9 mouse cellular contexts compared by ENCODE assay signal in genomic region chr1:34678734-34679068, GRCm38 (mm10).
DNase-seq lines count a peak whose midpoint lies in the region; ATAC-seq lines count a peak whose summit lies in the region.
"Had no signal": no experiment of that assay in that cellular context is flagged by ENCODE, and none has a peak within 500 bp of the region (broad histone marks: within the 10 kb centered on the region; RNA-seq: fewer than 3 reads in every experiment).

No protein-coding gene starts in this region.

- no peak for ATAC-seq in lung, embryonic 16.5 days (ENCODE audit: low read depth)
- ATAC-seq in forebrain, embryonic 11.5 days (replicated peaks; ENCODE audit: low FRiP score), result 0 out of 2 replicates have a peak, but pooled peaks have one; percentile 30
- ATAC-seq in neural tube, embryonic 14.5 days (ENCODE audit: low read depth), result peak; percentile 49; the same call in 1 of the 2 replicates
- ATAC-seq in megakaryocyte progenitor cell, adult 5-6 weeks (replicated peaks; ENCODE audit: poor library complexity), result no peak

- H3K4me2 ChIP-seq in lung, embryonic 16.5 days (ENCODE audit: low read depth, low read length), result peak overlapping the region; percentile 84
- H3K4me2 ChIP-seq in forebrain, embryonic 11.5 days (ENCODE audit: low read depth, low read length, severe bottlenecking), result peak overlapping the region; percentile 92
- peak overlapping the region; percentile 94 for H3K4me2 ChIP-seq in neural tube, embryonic 14.5 days (ENCODE audit: low read depth, low read length)

- no peaks in the 10 kb centered on the region for H3K9me3 ChIP-seq in lung, embryonic 16.5 days (ENCODE audit: control insufficient read depth, low read length)
- H3K9me3 ChIP-seq in forebrain, embryonic 11.5 days (ENCODE audit: control insufficient read depth, low read length), result no peaks in the 10 kb centered on the region
- no peaks in the 10 kb centered on the region for H3K9me3 ChIP-seq in neural tube, embryonic 14.5 days (ENCODE audit: control insufficient read depth, low read length)

- no peak for DNase-seq in lung, postnatal 14 days
- no peak for DNase-seq in forebrain, embryonic 11.5 days (ENCODE audit: low spot score)
- peak; percentile 15 to 22 for DNase-seq in kidney, postnatal 4 days
- no peak for DNase-seq in gastrocnemius, postnatal 14 days
- DNase-seq in B cell, adult 2 months, result no peak
- DNase-seq: adrenal gland, postnatal 10 days had no signal

- peaks cover 29% of the 10 kb centered on the region for H3K27me3 ChIP-seq in lung, embryonic 16.5 days (ENCODE audit: control insufficient read depth, insufficient read depth, low read depth, low read length)
- peaks cover 29% of the 10 kb centered on the region for H3K27me3 ChIP-seq in forebrain, embryonic 11.5 days (ENCODE audit: control insufficient read depth, insufficient read depth, low read length)
- peaks cover 6% of the 10 kb centered on the region; the same call in 1 of the 2 replicates for H3K27me3 ChIP-seq in neural tube, embryonic 14.5 days (ENCODE audit: control insufficient read depth, insufficient read depth, low read length)

- peaks cover 7% of the 10 kb centered on the region for H3K4me1 ChIP-seq in lung, embryonic 16.5 days (replicated peaks; ENCODE audit: control insufficient read depth, insufficient read depth, low read length)
- H3K4me1 ChIP-seq in forebrain, embryonic 11.5 days (replicated peaks; ENCODE audit: control insufficient read depth, insufficient read depth, low read length), result peaks cover 10% of the 10 kb centered on the region
- peaks cover 14% of the 10 kb centered on the region for H3K4me1 ChIP-seq in neural tube, embryonic 14.5 days (ENCODE audit: control insufficient read depth, insufficient read depth, low read length)

- no peak overlapping the region for H3K27ac ChIP-seq in lung, embryonic 16.5 days (ENCODE audit: low read length)
- H3K27ac ChIP-seq in forebrain, embryonic 11.5 days (ENCODE audit: low read depth, low read length), result no peak overlapping the region
- H3K27ac ChIP-seq in neural tube, embryonic 14.5 days (ENCODE audit: low read depth, low read length), result no peak overlapping the region

- no peaks in the 10 kb centered on the region for H3K36me3 ChIP-seq in lung, embryonic 16.5 days (ENCODE audit: control insufficient read depth, insufficient read depth, low read length)
- H3K36me3 ChIP-seq in forebrain, embryonic 11.5 days (ENCODE audit: control insufficient read depth, insufficient read depth, low read length), result no peaks in the 10 kb centered on the region
- H3K36me3 ChIP-seq in neural tube, embryonic 14.5 days (ENCODE audit: control insufficient read depth, insufficient read depth, low read length), result no peaks in the 10 kb centered on the region

- under 1% methylated on average over 9 of the region's 9 CpGs for WGBS in lung, embryonic 16.5 days
- 4% methylated on average over 9 of the region's 9 CpGs for WGBS in forebrain, embryonic 11.5 days
- WGBS in neural tube, embryonic 14.5 days, result 1% methylated on average over 9 of the region's 9 CpGs

- peak overlapping the region; percentile 46 for H3K4me3 ChIP-seq in lung, embryonic 16.5 days (ENCODE audit: low read length)
- peak overlapping the region; percentile 42 for H3K4me3 ChIP-seq in forebrain, embryonic 11.5 days (ENCODE audit: low read depth, low read length)
- peak overlapping the region; percentile 45 for H3K4me3 ChIP-seq in neural tube, embryonic 14.5 days (ENCODE audit: low read depth, low read length)

- intact Hi-C loops in gastrocnemius, postnatal 14 days (cut with DNase I; ENCODE audit: low total_unique reads), result no loop called here

- no peak overlapping the region for H3K9ac ChIP-seq in lung, embryonic 16.5 days (ENCODE audit: low read length)
- H3K9ac ChIP-seq in forebrain, embryonic 11.5 days (ENCODE audit: low read length), result no peak overlapping the region; the same call in 1 of the 2 replicates
- H3K9ac ChIP-seq in neural tube, embryonic 14.5 days (replicated peaks; ENCODE audit: low read depth, low read length), result peak overlapping the region; percentile 44

Comparison
In these comparisons a context has a peak if more than half of its experiments do, and no peak if none do; other contexts are left out.
1. ATAC-seq: peak in forebrain, embryonic 11.5 days (single experiment) and neural tube, embryonic 14.5 days (single experiment); none in lung, embryonic 16.5 days (single experiment) and megakaryocyte progenitor cell, adult 5-6 weeks (single experiment).
2. DNase-seq: peak in kidney, postnatal 4 days (2 of 2); none in lung, postnatal 14 days (single experiment), forebrain, embryonic 11.5 days (single experiment), gastrocnemius, postnatal 14 days (single experiment) and B cell, adult 2 months (0 of 2).
3. Peak in every context shown above with its lines, with median percentiles within 50 percentile points of each other: H3K4me2 ChIP-seq and H3K4me3 ChIP-seq.